Mouse (Mus musculus): ENCODE results near the gene Kmt5a. TPM values are rescaled to one million over a fixed set of nuclear protein-coding genes. Genes with fewer than 3 reads are reported as not detected.

Gene Kmt5a
- polyA plus RNA-seq, 1 experiment, result 76.5 TPM

DNA sequence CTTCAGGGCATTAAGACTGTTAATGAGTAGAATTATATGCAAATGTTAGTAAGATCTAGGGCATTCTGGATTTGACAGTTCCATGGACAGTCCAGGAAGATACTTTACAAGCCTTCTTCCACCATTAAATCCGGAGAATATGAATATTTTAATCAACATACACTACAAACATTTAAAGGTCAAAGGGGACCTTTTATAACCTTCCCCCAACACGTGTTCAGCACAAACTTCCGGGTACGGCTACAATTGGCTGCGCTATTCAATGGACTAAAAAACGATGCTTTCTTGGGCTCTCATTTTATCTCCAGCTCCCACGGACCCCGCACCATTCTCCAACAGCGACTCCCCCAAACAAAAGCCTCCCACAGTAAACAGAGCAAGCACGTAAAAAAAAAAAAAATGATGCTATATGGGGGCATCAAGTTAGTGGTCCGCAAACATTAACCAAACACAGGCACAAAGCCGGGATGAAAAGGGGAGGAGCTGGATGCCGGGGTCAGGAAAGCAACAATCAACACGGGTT, 15.5 kb upstream of the Kmt5a start:
- Histone ChIP-seq H3K27ac (ENCODE audit: control insufficient read depth, insufficient read depth, low read length) (no peak overlapping the region), H3K4me3 (ENCODE audit: control insufficient read depth, insufficient read depth, low read length) (peak overlapping the region; percentile 76), H3K27me3 (ENCODE audit: control insufficient read depth, insufficient read depth, low read length) (no peaks in the 10 kb centered on the region), H3K4me1 (replicated peaks; ENCODE audit: control insufficient read depth, insufficient read depth, low read length) (no peaks in the 10 kb centered on the region), H3K36me3 (ENCODE audit: control insufficient read depth, insufficient read depth, low read length) (no peaks in the 10 kb centered on the region)
- DNase-seq, result peak; percentile 13
- WGBS, result under 1% methylated on average over 14 of the region's 14 CpGs
- TF ChIP-seq POLR2A (IDR thresholded peaks at IDR 0.05; ENCODE audit: control insufficient read depth, extremely low read depth, insufficient read depth, low read length, poor library complexity) (no peak), CTCF (IDR thresholded peaks at IDR 0.05; ENCODE audit: borderline replicate concordance, control insufficient read depth, extremely low read depth, insufficient read depth, low read length, poor library complexity) (no peak)

DNA sequence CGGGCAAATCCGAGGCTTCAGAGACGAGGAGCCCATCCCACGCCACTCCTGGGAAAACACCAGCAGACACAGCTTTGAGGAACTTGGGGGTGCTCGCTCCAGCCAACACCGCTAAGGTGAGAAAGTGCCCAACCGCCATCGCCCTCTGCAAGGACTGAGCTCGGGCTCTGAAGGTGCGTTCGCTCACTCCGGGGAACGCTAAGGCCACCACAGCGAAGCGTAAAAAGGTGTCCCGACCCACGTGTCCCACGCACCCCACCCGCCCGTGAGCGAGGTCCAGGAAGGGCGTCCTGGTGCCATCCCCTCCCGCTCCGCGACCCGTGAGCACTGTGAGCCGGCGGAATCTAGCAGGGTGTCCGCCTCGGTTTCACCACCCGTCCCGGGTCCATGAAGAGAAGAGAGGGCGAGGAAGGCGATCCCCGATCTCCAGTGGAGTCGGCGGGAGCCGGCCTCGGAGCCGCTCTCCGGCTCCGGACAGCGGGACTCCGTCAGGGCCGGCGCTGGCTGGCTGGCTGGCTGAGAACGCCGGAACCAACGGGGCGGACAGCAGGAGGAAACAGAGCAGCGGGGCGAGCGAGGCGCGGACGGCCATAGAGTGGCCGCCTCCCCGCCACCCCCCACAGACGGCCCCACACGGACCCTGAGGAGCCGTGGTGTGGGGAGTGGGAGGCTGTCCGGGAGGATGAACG, 14.9 kb upstream of the Kmt5a start:
- no peaks in the 10 kb centered on the region for H3K4me1 ChIP-seq (replicated peaks; ENCODE audit: control insufficient read depth, insufficient read depth, low read length)
- H3K27ac ChIP-seq (ENCODE audit: control insufficient read depth, insufficient read depth, low read length), result no peak overlapping the region
- H3K36me3 ChIP-seq (ENCODE audit: control insufficient read depth, insufficient read depth, low read length), result no peaks in the 10 kb centered on the region
- DNase-seq, result peak; percentile 28
- no peaks in the 10 kb centered on the region for H3K27me3 ChIP-seq (ENCODE audit: control insufficient read depth, insufficient read depth, low read length)
- H3K4me3 ChIP-seq (ENCODE audit: control insufficient read depth, insufficient read depth, low read length), result peak overlapping the region; percentile 76
- no peak for TF ChIP-seq POLR2A (IDR thresholded peaks at IDR 0.05; ENCODE audit: control insufficient read depth, extremely low read depth, insufficient read depth, low read length, poor library complexity)
- WGBS, result under 1% methylated on average over 62 of the region's 63 CpGs

DNA sequence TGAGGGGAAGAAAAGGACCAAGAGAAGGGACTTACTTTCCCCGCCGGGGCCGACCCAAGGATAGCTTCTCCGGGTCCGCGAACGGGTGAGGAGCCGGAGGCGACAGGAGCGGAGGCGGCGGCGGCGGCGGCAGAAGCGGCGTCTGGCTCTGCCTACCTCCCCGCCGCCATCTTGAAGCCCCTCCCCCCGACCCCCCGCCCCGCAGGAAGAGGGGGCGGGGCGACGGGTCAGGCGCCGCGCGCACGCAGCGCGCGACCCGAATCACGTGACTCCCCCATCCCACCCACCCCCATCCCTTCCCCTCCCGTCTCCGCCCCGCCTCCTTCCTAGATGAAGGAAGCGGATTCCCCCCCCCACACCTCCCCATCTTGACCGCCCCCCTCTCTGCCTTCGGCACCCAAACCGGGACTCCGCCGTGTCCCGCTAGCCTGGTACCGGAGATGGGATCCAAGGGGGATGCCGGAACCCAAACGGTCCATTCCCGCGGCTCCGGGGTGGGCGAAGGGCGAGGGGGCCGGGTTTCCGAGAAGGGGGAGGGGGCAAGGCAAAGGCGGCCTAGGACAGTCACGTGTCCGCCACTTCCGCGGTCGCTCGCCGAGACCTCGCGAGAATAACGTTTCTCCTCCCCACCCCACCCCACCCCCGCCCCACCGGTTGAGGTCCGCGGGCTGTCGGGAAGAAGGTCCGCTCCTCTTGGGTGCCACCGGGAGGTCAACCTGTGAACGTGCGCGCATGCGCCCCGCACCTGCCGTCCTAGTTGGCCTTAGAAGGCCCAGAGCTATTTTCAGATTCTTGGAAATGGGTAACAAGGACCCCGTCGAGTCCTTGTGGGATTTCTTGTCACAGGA, 14.1 kb upstream of the Kmt5a start, which contains the start of gene Sbno1:
TSS of gene Sbno1 (minus strand) at position 590 of the 848 bp plus-strand sequence.
- H3K27ac ChIP-seq (ENCODE audit: control insufficient read depth, insufficient read depth, low read length), result peak within 1 kb of the TSS; percentile 37; the same call in 1 of the 2 replicates
- H3K4me3 ChIP-seq (ENCODE audit: control insufficient read depth, insufficient read depth, low read length), result peak within 1 kb of the TSS; percentile 76
- H3K4me1 ChIP-seq (replicated peaks; ENCODE audit: control insufficient read depth, insufficient read depth, low read length), result no peaks in the 10 kb centered on the region
- under 1% methylated on average over 52 of the region's 81 CpGs for WGBS
- no peaks in the 10 kb centered on the region for H3K27me3 ChIP-seq (ENCODE audit: control insufficient read depth, insufficient read depth, low read length)
- peak; percentile 90 for DNase-seq
- no peak for TF ChIP-seq CTCF (IDR thresholded peaks at IDR 0.05; ENCODE audit: borderline replicate concordance, control insufficient read depth, extremely low read depth, insufficient read depth, low read length, poor library complexity)
- peak; percentile 63 for TF ChIP-seq POLR2A (IDR thresholded peaks at IDR 0.05; ENCODE audit: control insufficient read depth, extremely low read depth, insufficient read depth, low read length, poor library complexity)
- H3K36me3 ChIP-seq (ENCODE audit: control insufficient read depth, insufficient read depth, low read length), result no peaks in the 10 kb centered on the region

DNA sequence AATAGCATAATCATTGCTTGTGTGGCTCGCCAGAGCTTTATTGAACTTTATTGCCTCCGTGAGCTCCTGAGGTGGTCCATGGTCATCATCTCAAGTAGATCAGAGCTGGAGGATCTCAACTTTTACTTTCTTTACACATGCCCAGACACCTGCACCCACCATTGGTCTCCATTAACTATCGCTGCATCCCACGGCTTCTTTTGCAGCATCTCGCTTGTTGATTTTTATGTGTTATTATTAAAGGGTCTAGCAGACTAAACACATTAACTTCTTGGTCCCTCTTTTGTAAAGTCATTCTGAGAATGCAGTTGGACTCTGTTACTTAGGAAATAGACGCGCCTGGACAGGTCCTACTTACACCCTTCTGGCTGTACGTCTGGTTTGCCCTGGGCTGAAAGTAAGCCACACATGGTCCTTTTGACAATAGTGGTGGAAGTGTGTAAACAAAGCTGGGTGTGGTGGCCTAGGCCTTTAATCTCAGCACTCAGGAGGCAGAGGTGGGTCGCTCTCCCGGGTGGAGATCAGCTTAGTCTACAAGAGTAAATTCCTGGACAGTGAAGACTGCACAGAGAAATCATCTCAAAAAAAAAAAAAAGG, 13.2 kb upstream of the Kmt5a start:
- Histone ChIP-seq H3K4me3 (ENCODE audit: control insufficient read depth, insufficient read depth, low read length) (no peak overlapping the region), H3K36me3 (ENCODE audit: control insufficient read depth, insufficient read depth, low read length) (no peaks in the 10 kb centered on the region)

DNA sequence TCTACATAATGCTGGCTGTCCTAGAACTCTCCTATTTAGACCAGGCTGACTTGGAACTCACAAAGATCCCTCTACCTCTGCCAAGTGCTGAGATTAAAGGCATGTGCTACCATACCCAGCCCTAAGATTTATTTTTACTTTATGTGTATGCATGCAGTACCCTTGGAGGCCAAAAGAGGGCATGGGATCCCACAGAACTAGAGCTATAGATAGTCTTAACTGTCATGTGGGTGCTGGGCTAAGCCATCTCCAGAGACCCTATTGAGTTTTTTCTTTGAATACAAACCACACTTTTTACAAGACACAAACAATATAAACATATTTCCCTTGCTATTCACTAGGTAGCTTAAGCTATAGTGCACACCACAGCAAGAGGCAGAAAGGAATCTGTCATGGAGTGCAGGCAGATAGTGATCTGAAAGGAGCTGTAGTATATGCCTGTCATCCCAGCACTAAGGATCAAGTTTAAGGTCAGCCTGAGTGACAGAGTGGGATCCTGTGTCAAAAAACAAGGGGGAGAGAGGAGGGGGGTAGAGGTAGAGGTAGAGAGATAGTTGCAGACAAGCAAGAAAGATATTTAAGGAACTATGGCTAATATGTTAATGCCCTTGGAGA, 7.2 kb upstream of the Kmt5a start:
- no peaks in the 10 kb centered on the region for H3K36me3 ChIP-seq (ENCODE audit: control insufficient read depth, insufficient read depth, low read length)
- TF ChIP-seq POLR2A (IDR thresholded peaks at IDR 0.05; ENCODE audit: control insufficient read depth, extremely low read depth, insufficient read depth, low read length, poor library complexity) (no peak), CTCF (IDR thresholded peaks at IDR 0.05; ENCODE audit: borderline replicate concordance, control insufficient read depth, extremely low read depth, insufficient read depth, low read length, poor library complexity) (no peak)
- no peaks in the 10 kb centered on the region for H3K27me3 ChIP-seq (ENCODE audit: control insufficient read depth, insufficient read depth, low read length)
- no peaks in the 10 kb centered on the region for H3K4me1 ChIP-seq (replicated peaks; ENCODE audit: control insufficient read depth, insufficient read depth, low read length)
- no peak overlapping the region for H3K27ac ChIP-seq (ENCODE audit: control insufficient read depth, insufficient read depth, low read length)
- no peak overlapping the region for H3K4me3 ChIP-seq (ENCODE audit: control insufficient read depth, insufficient read depth, low read length)
- DNase-seq, result peak; percentile 80

More for the DNA sequence above, 13.2 kb upstream of the Kmt5a start:
- Histone ChIP-seq H3K27me3 (ENCODE audit: control insufficient read depth, insufficient read depth, low read length) (no peaks in the 10 kb centered on the region), H3K27ac (ENCODE audit: control insufficient read depth, insufficient read depth, low read length) (no peak overlapping the region), H3K4me1 (replicated peaks; ENCODE audit: control insufficient read depth, insufficient read depth, low read length) (no peaks in the 10 kb centered on the region)
- WGBS, result 96% methylated on average over 10 of the region's 10 CpGs
- no peak for TF ChIP-seq CTCF (IDR thresholded peaks at IDR 0.05; ENCODE audit: borderline replicate concordance, control insufficient read depth, extremely low read depth, insufficient read depth, low read length, poor library complexity)
- no peak for DNase-seq

DNA sequence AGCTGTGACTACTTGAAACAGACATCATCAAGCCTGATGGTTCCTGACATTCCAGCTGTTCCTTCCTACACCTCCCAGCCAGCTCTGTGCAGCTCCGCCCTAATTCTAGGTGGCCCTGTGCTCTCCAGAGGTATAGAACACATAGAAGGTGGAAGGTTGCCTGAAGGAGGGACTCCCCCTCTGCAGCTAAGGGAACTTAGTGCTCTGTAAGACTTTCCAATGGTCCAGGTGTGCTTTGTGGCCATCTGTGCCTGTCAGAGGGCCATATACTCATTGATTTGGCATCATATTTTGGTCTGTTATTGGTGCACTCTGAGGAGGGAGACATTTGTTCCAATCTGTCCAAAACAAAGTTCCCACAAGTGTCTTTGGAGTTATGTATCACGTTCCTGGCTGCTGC, 6.7 kb upstream of the Kmt5a start:
- Histone ChIP-seq H3K36me3 (ENCODE audit: control insufficient read depth, insufficient read depth, low read length) (no peaks in the 10 kb centered on the region), H3K27ac (ENCODE audit: control insufficient read depth, insufficient read depth, low read length) (no peak overlapping the region), H3K27me3 (ENCODE audit: control insufficient read depth, insufficient read depth, low read length) (no peaks in the 10 kb centered on the region), H3K4me1 (replicated peaks; ENCODE audit: control insufficient read depth, insufficient read depth, low read length) (no peaks in the 10 kb centered on the region), H3K4me3 (ENCODE audit: control insufficient read depth, insufficient read depth, low read length) (no peak overlapping the region)
- WGBS, result 84% methylated on average over 2 of the region's 2 CpGs
- TF ChIP-seq POLR2A (IDR thresholded peaks at IDR 0.05; ENCODE audit: control insufficient read depth, extremely low read depth, insufficient read depth, low read length, poor library complexity) (no peak), CTCF (IDR thresholded peaks at IDR 0.05; ENCODE audit: borderline replicate concordance, control insufficient read depth, extremely low read depth, insufficient read depth, low read length, poor library complexity) (no peak)
- DNase-seq, result no peak
